8 mouse cellular contexts compared by ENCODE assay signal in genomic region chr10:21668976-21669375, GRCm38 (mm10).
DNase-seq lines count a peak whose midpoint lies in the region; ATAC-seq and TF ChIP-seq lines count a peak whose summit lies in the region.

No protein-coding gene starts in this region.

- peak; percentile 47; the same call in 1 of the 2 replicates for ATAC-seq in embryonic facial prominence, embryonic 15.5 days (ENCODE audit: insufficient number of reproducible peaks, low FRiP score, low TSS enrichment, low read depth)
- peak; percentile 93 for ATAC-seq in lung, postnatal 0 days
- no peak for ATAC-seq in forebrain, embryonic 15.5 days (replicated peaks)

- H3K4me2 ChIP-seq in embryonic facial prominence, embryonic 15.5 days (replicated peaks), result peak overlapping the region; percentile 40
- peak overlapping the region; percentile 19; the same call in 1 of the 2 replicates for H3K4me2 ChIP-seq in lung, postnatal 0 days (replicated peaks; ENCODE audit: low read depth, low read length)
- no peak overlapping the region for H3K4me2 ChIP-seq in forebrain, embryonic 15.5 days (replicated peaks)

- TF ChIP-seq CTCF in kidney, adult 2 months (conservative IDR thresholded peaks at IDR 0.05; ENCODE audit: insufficient read depth, insufficient read length, low read depth, low read length), result no peak
- TF ChIP-seq CTCF in lung, postnatal 0 days (IDR thresholded peaks at IDR 0.05), result no peak

- peak; percentile 63 to 72 for DNase-seq in adrenal gland, adult (ENCODE audit: inconsistent age in 2 of 2, low spot score in 1 of 2)
- DNase-seq in adrenal gland, postnatal 4 days (ENCODE audit: low spot score in 2 of 2), result no peak
- DNase-seq in kidney, adult 2 months, result peak; percentile 87
- DNase-seq in lung, postnatal 0 days (ENCODE audit: low spot score), result peak; percentile 77
- no peak for DNase-seq in natural killer cell, adult 2 months (ENCODE audit: low spot score in 2 of 2)
- DNase-seq in left cerebral cortex, adult 11 months (ENCODE audit: low spot score), result no peak

- TF ChIP-seq POLR2A in kidney, adult 2 months (IDR thresholded peaks at IDR 0.05; ENCODE audit: low read depth, low read length), result peak; percentile 11

- no peak overlapping the region for H3K9ac ChIP-seq in embryonic facial prominence, embryonic 15.5 days
- no peak overlapping the region for H3K9ac ChIP-seq in lung, postnatal 0 days (replicated peaks; ENCODE audit: low read depth)
- H3K9ac ChIP-seq in forebrain, embryonic 15.5 days (replicated peaks), result no peak overlapping the region

- H3K4me3 ChIP-seq in embryonic facial prominence, embryonic 15.5 days (replicated peaks), result peak overlapping the region; percentile 15; the same call in 1 of the 2 replicates
- peak overlapping the region; percentile 28; the same call in 1 of the 2 replicates for H3K4me3 ChIP-seq in kidney, adult 2 months (ENCODE audit: insufficient read depth, low read depth, low read length)
- no peak overlapping the region for H3K4me3 ChIP-seq in lung, postnatal 0 days (ENCODE audit: low read depth, low read length)
- H3K4me3 ChIP-seq in forebrain, embryonic 15.5 days, result no peak overlapping the region

- TF ChIP-seq EP300 in lung, postnatal 0 days (IDR thresholded peaks at IDR 0.05), result peak; percentile 96

- H3K36me3 ChIP-seq in embryonic facial prominence, embryonic 15.5 days, result no peaks in the 10 kb centered on the region
- H3K36me3 ChIP-seq in kidney, adult 2 months (ENCODE audit: control insufficient read depth, insufficient read depth, low read length), result no peaks in the 10 kb centered on the region
- no peaks in the 10 kb centered on the region for H3K36me3 ChIP-seq in lung, postnatal 0 days (ENCODE audit: insufficient read depth, low read length)
- no peaks in the 10 kb centered on the region for H3K36me3 ChIP-seq in forebrain, embryonic 15.5 days

- H3K9me3 ChIP-seq in embryonic facial prominence, embryonic 15.5 days (replicated peaks), result no peaks in the 10 kb centered on the region
- H3K9me3 ChIP-seq in lung, postnatal 0 days (ENCODE audit: low read length), result no peaks in the 10 kb centered on the region
- no peaks in the 10 kb centered on the region for H3K9me3 ChIP-seq in forebrain, embryonic 15.5 days

- no peaks in the 10 kb centered on the region for H3K4me1 ChIP-seq in embryonic facial prominence, embryonic 15.5 days
- H3K4me1 ChIP-seq in kidney, adult 2 months (ENCODE audit: control insufficient read depth, insufficient read depth, low read length), result peaks cover 9% of the 10 kb centered on the region; the same call in 1 of the 2 replicates
- H3K4me1 ChIP-seq in lung, postnatal 0 days (ENCODE audit: insufficient read depth, low read depth, low read length), result no peaks in the 10 kb centered on the region
- no peaks in the 10 kb centered on the region for H3K4me1 ChIP-seq in forebrain, embryonic 15.5 days

- 29% methylated on average over 17 of the region's 17 CpGs for WGBS in embryonic facial prominence, embryonic 15.5 days
- WGBS in kidney, adult 2 months, result 54% methylated on average over 17 of the region's 17 CpGs
- WGBS in lung, postnatal 0 days, result 30% methylated on average over 17 of the region's 17 CpGs
- WGBS in forebrain, embryonic 15.5 days, result 58% methylated on average over 17 of the region's 17 CpGs

- H3K27me3 ChIP-seq in embryonic facial prominence, embryonic 15.5 days, result no peaks in the 10 kb centered on the region
- H3K27me3 ChIP-seq in kidney, adult 2 months (replicated peaks; ENCODE audit: control insufficient read depth, insufficient read depth, low read length), result no peaks in the 10 kb centered on the region
- H3K27me3 ChIP-seq in lung, postnatal 0 days (replicated peaks; ENCODE audit: insufficient read depth, low read length), result no peaks in the 10 kb centered on the region
- no peaks in the 10 kb centered on the region for H3K27me3 ChIP-seq in forebrain, embryonic 15.5 days

- H3K27ac ChIP-seq in embryonic facial prominence, embryonic 15.5 days (replicated peaks), result peak overlapping the region; percentile 9; the same call in 1 of the 2 replicates
- H3K27ac ChIP-seq in kidney, adult 2 months (ENCODE audit: insufficient read depth, low read depth, low read length), result peak overlapping the region; percentile 95
- peak overlapping the region; percentile 71 for H3K27ac ChIP-seq in lung, postnatal 0 days (ENCODE audit: low read length)
- H3K27ac ChIP-seq in forebrain, embryonic 15.5 days (replicated peaks), result no peak overlapping the region

Comparison
In these comparisons a context has a peak if more than half of its experiments do, and no peak if none do; other contexts are left out.
1. DNase-seq: peak in adrenal gland, adult (2 of 2), kidney, adult 2 months (single experiment) and lung, postnatal 0 days (single experiment); none in adrenal gland, postnatal 4 days (0 of 2), natural killer cell, adult 2 months (0 of 2) and left cerebral cortex, adult 11 months (single experiment).
2. H3K4me3 ChIP-seq: peak in embryonic facial prominence, embryonic 15.5 days (single experiment) and kidney, adult 2 months (single experiment); none in lung, postnatal 0 days (single experiment) and forebrain, embryonic 15.5 days (single experiment).